Mouse (Mus musculus) midbrain, postnatal 0 days (tissue): ENCODE measurements around the gene Plaur. TPM values are rescaled to one million over a fixed set of nuclear protein-coding genes. Genes with fewer than 3 reads are reported as not detected.
"Not testable (repeated sequence)": the region's sequence is repeated elsewhere in the genome, so short reads cannot be mapped to it uniquely, and the experiment has no call there.

Source experiments
- ATAC-seq: fragments of 200-750 bp; cut with Nextera tagmentation; 2 replicates; pipeline ENCODE4 v1.8.0; 2017; ENCODE audit warnings: moderate number of reproducible peaks, mild to moderate bottlenecking, moderate TSS enrichment, moderate library complexity; ENCODE audit not compliant: low FRiP score
- DNase-seq: peaks from one replicate; pipeline ENCODE4 v3.0.0-alpha.2; 2015; ENCODE audit warnings: low spot score
- H3K27ac ChIP-seq: fragments of 300-500 bp; sonication (generic); 2 replicates; pipeline ENCODE4 v1.5.1; 2014; ENCODE audit warnings: low read depth, mild to moderate bottlenecking, low read length, mixed read lengths
- H3K27me3 ChIP-seq: fragments of 300-500 bp; sonication (generic); 2 replicates; pipeline ENCODE4 v1.6.1; 2014; ENCODE audit warnings: low read length, control low read depth, mixed read lengths; ENCODE audit not compliant: insufficient read depth
- H3K36me3 ChIP-seq: fragments of 300-500 bp; sonication (generic); 2 replicates; pipeline ENCODE4 v1.6.1; 2014; ENCODE audit warnings: low read length, control low read depth, mixed read lengths; ENCODE audit not compliant: insufficient read depth
- H3K4me1 ChIP-seq: fragments of 300-500 bp; sonication (generic); 2 replicates; pipeline ENCODE4 v1.6.1; 2014; ENCODE audit warnings: mild to moderate bottlenecking, control low read depth, antibody characterized with exemption, low read length, mixed read lengths; ENCODE audit not compliant: insufficient read depth
- H3K4me2 ChIP-seq: fragments of 300-500 bp; sonication (generic); 2 replicates; pipeline ENCODE4 v1.6.1; 2014; ENCODE audit warnings: low read depth, mild to moderate bottlenecking, low read length, mixed read lengths; ENCODE audit not compliant: poor library complexity, severe bottlenecking
- H3K4me3 ChIP-seq: fragments of 300-500 bp; sonication (generic); 2 replicates; pipeline ENCODE4 v1.5.1; 2014; ENCODE audit warnings: low read depth, mild to moderate bottlenecking, low read length, moderate library complexity
- H3K9ac ChIP-seq: fragments of 300-500 bp; sonication (generic); replicated peaks from 2 replicates; pipeline ENCODE4 v1.6.1; 2014; ENCODE audit warnings: mild to moderate bottlenecking, low read length, moderate library complexity, mixed read lengths; ENCODE audit not compliant: poor library complexity, severe bottlenecking
- H3K9me3 ChIP-seq: fragments of 300-500 bp; sonication (generic); 2 replicates; pipeline ENCODE4 v1.6.1; 2016; ENCODE audit warnings: low read length, control low read depth
- CTCF ChIP-seq: IDR thresholded peaks from 2 replicates; pipeline ENCODE4 v1.5.1; 2016; ENCODE audit warnings: antibody characterized with exemption, mild to moderate bottlenecking
- WGBS: fragments of 180-500 bp; shearing (Covaris S2); extraction: QIAGEN DNeasy Blood & Tissue Kit; methylation state at CpG from one replicate; pipeline ENCODE4 v1.1.7; 2014; 5-methylcytosine and 5-hydroxymethylcytosine counted together
- polyA plus RNA-seq: library from polyadenylated mRNA; unstranded; fragments of >200 nt; fragmentation: Nextera tagmentation; extraction: Ambion mirVana; gene quantifications from 2 replicates; pipeline ENCODE4 v1.2.1, GENCODE M21; 2015
- total RNA-seq: library from RNA; depleted of rRNA; stranded (reverse); fragments of >200 nt; gene quantifications from 2 replicates; pipeline ENCODE4 v1.2.3, GENCODE M21; 2014

Plaur gene
- total and polyA plus RNA-seq, 2 experiments from 2014 or later: 1.1 to 3.7 TPM

DNA sequence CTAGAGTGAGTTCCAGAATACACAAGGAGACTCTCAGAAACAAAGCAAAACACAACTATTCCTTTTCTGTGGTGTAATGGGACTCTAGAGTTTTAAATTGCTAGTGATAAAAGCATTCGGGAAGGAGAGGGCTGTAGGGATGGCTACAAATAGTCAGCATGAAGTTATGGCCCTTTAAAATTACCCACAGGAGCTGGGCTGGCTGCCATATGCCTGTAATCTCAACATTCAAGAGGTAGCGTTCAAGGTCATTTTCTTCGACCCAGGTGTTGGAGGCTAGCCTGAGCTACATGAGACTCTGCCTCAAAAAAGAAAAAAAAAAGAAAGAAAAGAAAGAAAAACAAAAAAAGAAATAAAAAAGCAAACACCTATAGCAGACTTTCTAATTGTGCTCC lies 43.8 kb downstream of the Plaur start:
- 5% methylated on average over 3 of the region's 3 CpGs for WGBS
- no peak for TF ChIP-seq CTCF
- peak overlapping the region; percentile 65 for H3K4me2 ChIP-seq
- H3K27me3 ChIP-seq: no peaks in the 10 kb centered on the region
- H3K27ac ChIP-seq: peak overlapping the region; percentile 99
- DNase-seq (no peak), ATAC-seq (no peak)
- H3K9me3 ChIP-seq: no peaks in the 10 kb centered on the region
- peak overlapping the region; percentile 63; the same call in 1 of the 2 replicates for H3K4me3 ChIP-seq
- H3K4me1 ChIP-seq: peaks cover 14% of the 10 kb centered on the region
- peaks cover 18% of the 10 kb centered on the region for H3K36me3 ChIP-seq
- H3K9ac ChIP-seq: peak overlapping the region; percentile 93

GRCm38 (mm10) chr7:24506476-24506837 lies 44.2 kb downstream of the Plaur start:
- Histone ChIP-seq H3K27me3 (no peaks in the 10 kb centered on the region), H3K4me1 (peaks cover 14% of the 10 kb centered on the region), H3K4me2 (peak overlapping the region; percentile 65), H3K4me3 (peak overlapping the region; percentile 63), H3K27ac (peak overlapping the region; percentile 99), H3K9me3 (no peaks in the 10 kb centered on the region), H3K9ac (peak overlapping the region; percentile 93), H3K36me3 (peaks cover 18% of the 10 kb centered on the region)
- ATAC-seq (peak; percentile 0; the same call in 1 of the 2 replicates), DNase-seq (peak; percentile 76)
- no peak for TF ChIP-seq CTCF
- 1% methylated on average over 12 of the region's 12 CpGs for WGBS

GRCm38 (mm10) chr7:24506838-24507725 lies 44.8 kb downstream of the Plaur start, which contains the start of gene Zfp428:
Gene Zfp428, plus strand, starts transcription at chr7:24507006.
- Histone ChIP-seq H3K4me2 (peak within 1 kb of the TSS; percentile 65), H3K27ac (peak within 1 kb of the TSS; percentile 99), H3K4me1 (peaks cover 14% of the 10 kb centered on the region), H3K4me3 (peak within 1 kb of the TSS; percentile 63), H3K9me3 (no peaks in the 10 kb centered on the region), H3K9ac (peak within 1 kb of the TSS; percentile 93), H3K27me3 (no peaks in the 10 kb centered on the region), H3K36me3 (peaks cover 19% of the 10 kb centered on the region)
- ATAC-seq (peak; percentile 89), DNase-seq (peak; percentile 96)
- no peak for TF ChIP-seq CTCF
- under 1% methylated on average over 70 of the region's 84 CpGs for WGBS

DNA sequence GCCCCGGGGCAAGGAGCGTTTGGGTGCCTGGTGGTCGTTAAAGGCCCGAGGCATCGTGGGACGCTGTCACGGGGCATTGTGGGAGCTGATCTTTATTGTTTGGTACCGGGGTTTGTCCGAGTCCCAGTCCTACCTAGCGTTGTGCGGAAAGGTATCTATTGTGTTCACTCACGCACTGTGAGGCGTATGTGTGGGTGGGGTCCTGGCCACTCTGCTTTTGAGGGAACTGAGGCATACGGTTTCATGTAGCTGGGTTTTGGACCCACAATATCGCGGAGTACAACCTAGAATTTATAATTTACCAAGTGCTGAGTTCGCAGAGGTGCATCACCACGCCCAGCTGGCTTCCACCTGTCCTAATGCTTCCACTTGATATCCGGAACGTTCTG lies 45.4 kb downstream of the Plaur start:
- H3K27ac ChIP-seq: peak overlapping the region; percentile 99
- no peaks in the 10 kb centered on the region for H3K9me3 ChIP-seq
- TF ChIP-seq CTCF: no peak
- no peaks in the 10 kb centered on the region for H3K27me3 ChIP-seq
- WGBS: under 1% methylated on average over 20 of the region's 20 CpGs
- H3K4me1 ChIP-seq: peaks cover 14% of the 10 kb centered on the region
- ATAC-seq: no peak
- peak overlapping the region; percentile 63 for H3K4me3 ChIP-seq
- DNase-seq: no peak
- peak overlapping the region; percentile 93 for H3K9ac ChIP-seq
- peak overlapping the region; percentile 65 for H3K4me2 ChIP-seq
- peaks cover 22% of the 10 kb centered on the region for H3K36me3 ChIP-seq

DNA sequence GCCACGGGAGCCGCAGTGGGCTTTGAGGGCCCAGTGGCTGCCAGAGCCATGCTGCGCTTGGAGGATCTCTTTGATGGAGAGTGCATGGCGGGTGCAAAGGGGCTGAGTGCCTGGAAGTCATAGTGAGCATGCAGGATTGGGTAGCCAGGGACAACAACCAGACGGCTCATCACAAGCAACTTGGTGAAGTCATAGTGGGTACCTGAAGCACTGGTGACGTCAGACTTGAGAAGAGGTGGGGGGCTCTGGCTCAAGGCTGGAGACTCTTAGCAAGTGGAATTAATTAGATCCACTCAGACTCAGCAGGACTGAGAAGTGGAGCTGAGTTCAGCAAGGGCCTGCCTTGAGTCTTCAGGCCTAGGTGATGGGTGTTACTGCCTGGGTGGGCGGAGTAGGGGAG lies 50.1 kb downstream of the Plaur start, which contains the start of gene AC161166.1:
Gene AC161166.1, minus strand, starts transcription at position 101 of the 400 bp plus-strand sequence.
- peaks cover 38% of the 10 kb centered on the region for H3K36me3 ChIP-seq
- no peak for ATAC-seq
- peaks cover 6% of the 10 kb centered on the region for H3K4me1 ChIP-seq
- 83% methylated on average over 7 of the region's 7 CpGs for WGBS
- H3K27me3 ChIP-seq: no peaks in the 10 kb centered on the region
- H3K27ac ChIP-seq: no peak within 1 kb of the TSS
- no peaks in the 10 kb centered on the region for H3K9me3 ChIP-seq
- H3K4me3 ChIP-seq: no peak within 1 kb of the TSS
- H3K4me2 ChIP-seq: no peak within 1 kb of the TSS
- TF ChIP-seq CTCF: no peak
- no peak for DNase-seq
- 0 out of 2 replicates have a peak within 1 kb of the TSS, but pooled peaks have one; percentile 8 for H3K9ac ChIP-seq

DNA sequence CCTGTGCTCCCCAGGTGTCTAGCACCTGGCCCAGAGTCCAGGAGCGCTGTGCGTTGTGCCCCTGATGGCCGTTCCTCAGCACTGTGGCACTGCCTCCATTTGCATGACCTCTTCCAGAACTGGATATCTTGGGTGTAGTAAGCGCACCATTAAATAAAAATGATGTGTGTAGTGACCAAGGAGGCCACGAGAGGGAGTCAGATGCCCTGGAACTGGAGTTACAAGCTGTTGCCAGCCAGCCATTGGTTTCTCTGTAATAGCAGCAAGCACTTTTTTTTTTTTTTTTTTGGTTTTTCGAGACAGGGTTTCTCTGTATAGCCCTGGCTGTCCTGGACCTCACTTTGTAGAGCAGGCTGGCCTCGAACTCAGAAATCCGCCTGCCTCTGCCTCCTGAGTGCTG lies 54.0 kb downstream of the Plaur start:
- H3K36me3 ChIP-seq: peaks cover 35% of the 10 kb centered on the region
- not testable (repeated sequence) for H3K27me3 ChIP-seq, H3K9ac ChIP-seq, H3K4me2 ChIP-seq, H3K27ac ChIP-seq, H3K9me3 ChIP-seq, H3K4me1 ChIP-seq, H3K4me3 ChIP-seq
- 68% methylated on average over 7 of the region's 8 CpGs for whole genome bisulfite sequencing
- DNase-seq: peak; percentile 73
- 0 out of 2 replicates have a peak, but pooled peaks have one; percentile 14 for ATAC-seq
- peak; percentile 66 for TF ChIP-seq CTCF
